In genomic region chr6:28430795-28431537, GRCm38 (mm10) we compare ENCODE assay signal across 17 mouse cellular contexts. TPM values are rescaled to one million over a fixed set of nuclear protein-coding genes. Genes with fewer than 3 reads are reported as not detected.
DNase-seq lines count a peak whose midpoint lies in the region; ATAC-seq and TF ChIP-seq lines count a peak whose summit lies in the region.
"Had no signal": no experiment of that assay in that cellular context is flagged by ENCODE, and none has a peak within 500 bp of the region (broad histone marks: within the 10 kb centered on the region; RNA-seq: fewer than 3 reads in every experiment).

No protein-coding gene starts in this region.

- H3K9ac ChIP-seq in intestine, embryonic 15.5 days = no peak overlapping the region
- H3K9ac ChIP-seq in lung, embryonic 14.5 days = no peak overlapping the region
- H3K9ac ChIP-seq in stomach, embryonic 16.5 days (ENCODE audit: low read length) = no peak overlapping the region
- H3K9ac ChIP-seq: forebrain, embryonic 15.5 days; limb, embryonic 15.5 days had no signal

- H3K36me3 ChIP-seq in testis, adult 2 months (ENCODE audit: control insufficient read depth, insufficient read depth, low read length) = no peaks in the 10 kb centered on the region
- H3K36me3 ChIP-seq in intestine, embryonic 15.5 days = peaks cover 3% of the 10 kb centered on the region; the same call in 1 of the 2 replicates
- H3K36me3 ChIP-seq in lung, embryonic 14.5 days (ENCODE audit: insufficient read depth) = peaks cover 10% of the 10 kb centered on the region; the same call in 1 of the 2 replicates
- H3K36me3 ChIP-seq in stomach, embryonic 16.5 days (ENCODE audit: control insufficient read depth, insufficient read depth, low read length) = peaks cover 6% of the 10 kb centered on the region; the same call in 1 of the 2 replicates

- no peak for DNase-seq in testis, postnatal 10 days (ENCODE audit: low spot score)
- DNase-seq in lung, embryonic 14.5 days = peak; percentile 23
- no peak for DNase-seq in kidney, postnatal 10 days
- no peak for DNase-seq in gastrocnemius, adult 18-20 months (ENCODE audit: low spot score)
- DNase-seq: gastrocnemius, postnatal 25 days; kidney, postnatal 4 days had no signal

- H3K27me3 ChIP-seq in testis, adult 2 months (ENCODE audit: control insufficient read depth, insufficient read depth, low read length) = no peaks in the 10 kb centered on the region
- H3K27me3 ChIP-seq in intestine, embryonic 15.5 days (replicated peaks) = no peaks in the 10 kb centered on the region
- H3K27me3 ChIP-seq in lung, embryonic 14.5 days (ENCODE audit: insufficient read depth, low read length) = no peaks in the 10 kb centered on the region
- no peaks in the 10 kb centered on the region for H3K27me3 ChIP-seq in stomach, embryonic 16.5 days (ENCODE audit: control insufficient read depth, insufficient read depth, low read length)
- H3K27me3 ChIP-seq: forebrain, embryonic 15.5 days; limb, embryonic 15.5 days; Patski had no signal

- peak overlapping the region; percentile 85 for H3K4me3 ChIP-seq in testis, adult 2 months (ENCODE audit: control insufficient read depth, low read depth, low read length)
- no peak overlapping the region for H3K4me3 ChIP-seq in intestine, embryonic 15.5 days (replicated peaks)
- H3K4me3 ChIP-seq in lung, embryonic 14.5 days (ENCODE audit: low read depth, low read length) = no peak overlapping the region
- no peak overlapping the region for H3K4me3 ChIP-seq in stomach, embryonic 16.5 days (replicated peaks; ENCODE audit: low read length)
- H3K4me3 ChIP-seq: forebrain, embryonic 15.5 days; limb, embryonic 15.5 days had no signal

- no peak overlapping the region for H3K27ac ChIP-seq in testis, adult 2 months (ENCODE audit: control insufficient read depth, insufficient read depth, low read depth, low read length)
- no peak overlapping the region for H3K27ac ChIP-seq in intestine, embryonic 15.5 days
- no peak overlapping the region for H3K27ac ChIP-seq in lung, embryonic 14.5 days (ENCODE audit: low read depth)
- no peak overlapping the region for H3K27ac ChIP-seq in stomach, embryonic 16.5 days (ENCODE audit: low read length)
- H3K27ac ChIP-seq: forebrain, embryonic 15.5 days; limb, embryonic 15.5 days had no signal

- peak; percentile 70 for ATAC-seq in intestine, embryonic 15.5 days
- no peak for ATAC-seq in lung, embryonic 14.5 days (ENCODE audit: insufficient read depth)
- ATAC-seq in stomach, embryonic 16.5 days (ENCODE audit: insufficient read depth, low FRiP score) = peak; percentile 37; the same call in 1 of the 2 replicates
- ATAC-seq in activated CD4-positive, CD25-positive, alpha-beta regulatory T cell, adult 4 months = no peak
- ATAC-seq: forebrain, embryonic 15.5 days; hindbrain, embryonic 16.5 days; Patski had no signal

- 70% methylated on average over 10 of the region's 10 CpGs for WGBS in intestine, embryonic 15.5 days
- 68% methylated on average over 10 of the region's 10 CpGs for WGBS in lung, embryonic 14.5 days
- 68% methylated on average over 10 of the region's 10 CpGs for WGBS in stomach, embryonic 16.5 days

- no peak for TF ChIP-seq POLR2A in testis, adult 2 months (IDR thresholded peaks at IDR 0.05; ENCODE audit: control insufficient read depth, low read depth, low read length)

- H3K9me3 ChIP-seq in intestine, embryonic 15.5 days = no peaks in the 10 kb centered on the region
- no peaks in the 10 kb centered on the region for H3K9me3 ChIP-seq in lung, embryonic 14.5 days (ENCODE audit: low read depth, low read length)
- H3K9me3 ChIP-seq in stomach, embryonic 16.5 days (replicated peaks; ENCODE audit: control insufficient read depth, low read length) = no peaks in the 10 kb centered on the region
- H3K9me3 ChIP-seq: forebrain, embryonic 15.5 days; limb, embryonic 15.5 days had no signal

- no peak for TF ChIP-seq CTCF in testis, adult 2 months (IDR thresholded peaks at IDR 0.05; ENCODE audit: control insufficient read depth, insufficient read depth, insufficient replicate concordance, low read depth, low read length)
- TF ChIP-seq CTCF in lung, embryonic 14.5 days (IDR thresholded peaks at IDR 0.05; ENCODE audit: low read depth) = no peak

- peaks cover 8% of the 10 kb centered on the region for H3K4me1 ChIP-seq in testis, adult 2 months (ENCODE audit: control insufficient read depth, insufficient read depth, low read length)
- no peaks in the 10 kb centered on the region for H3K4me1 ChIP-seq in intestine, embryonic 15.5 days (replicated peaks)
- H3K4me1 ChIP-seq in lung, embryonic 14.5 days (ENCODE audit: insufficient read depth) = no peaks in the 10 kb centered on the region
- H3K4me1 ChIP-seq in stomach, embryonic 16.5 days (ENCODE audit: control insufficient read depth, insufficient read depth, low read length) = no peaks in the 10 kb centered on the region
- H3K4me1 ChIP-seq: forebrain, embryonic 15.5 days; limb, embryonic 15.5 days had no signal

- no peak overlapping the region for H3K4me2 ChIP-seq in intestine, embryonic 15.5 days (replicated peaks)
- no peak overlapping the region for H3K4me2 ChIP-seq in lung, embryonic 14.5 days
- no peak overlapping the region for H3K4me2 ChIP-seq in stomach, embryonic 16.5 days (ENCODE audit: low read depth, low read length)
- H3K4me2 ChIP-seq: forebrain, embryonic 15.5 days; limb, embryonic 15.5 days had no signal

RNA-seq across cellular contexts. Expression of gene Gcc1, which starts 2.8 kb away (rescaled TPM):
- polyA plus RNA-seq in testis, adult 2 months (2012; rRNA removed) = 11.1 and 12.1 TPM in 2 replicates
- 8.5 and 8.7 TPM in 2 replicates for polyA plus RNA-seq in intestine, embryonic 15.5 days (2015; fragmentation: Nextera tagmentation; extraction: Ambion mirVana)
- 7.1 and 7.3 TPM in 2 replicates for polyA plus RNA-seq in lung, embryonic 14.5 days (2014; fragmentation: Nextera tagmentation; extraction: Ambion mirVana)
- polyA plus RNA-seq in stomach, embryonic 16.5 days (2015; fragmentation: Nextera tagmentation; extraction: Ambion mirVana) = 10.0 and 13.5 TPM in 2 replicates
- 1 to 10 TPM; 6.6 to 7.6 TPM for total RNA-seq in gastrocnemius, adult 18-20 months (2021)
- 1 to 10 TPM; 5.9 to 8.0 TPM for polyA plus RNA-seq in activated CD4-positive, CD25-positive, alpha-beta regulatory T cell, adult 4 months (2017; shearing (Covaris generic))

RNA-seq across cellular contexts. Expression of gene Fscn3, which starts 3.4 kb away (rescaled TPM):
- 400 and 451 TPM in 2 replicates for polyA plus RNA-seq in testis, adult 2 months (2012; rRNA removed)
- polyA plus RNA-seq in intestine, embryonic 15.5 days (2015; fragmentation: Nextera tagmentation; extraction: Ambion mirVana) = not detected in 2 replicates
- polyA plus RNA-seq in lung, embryonic 14.5 days (2014; fragmentation: Nextera tagmentation; extraction: Ambion mirVana) = not detected in 2 replicates
- 0.13 TPM in 1 of 2 replicates, not detected in the other for polyA plus RNA-seq in stomach, embryonic 16.5 days (2015; fragmentation: Nextera tagmentation; extraction: Ambion mirVana)
- total RNA-seq in gastrocnemius, adult 18-20 months (2021) = not detected
- not detected for polyA plus RNA-seq in activated CD4-positive, CD25-positive, alpha-beta regulatory T cell, adult 4 months (2017; shearing (Covaris generic))
- total RNA-seq: gastrocnemius, postnatal 25 days had no signal
- polyA plus RNA-seq: embryonic facial prominence, embryonic 11.5 days; forebrain, embryonic 15.5 days; heart, embryonic 16.5 days; hindbrain, embryonic 16.5 days; limb, embryonic 15.5 days; Patski had no signal

RNA-seq across cellular contexts. Expression of gene Arf5, which starts 7.6 kb away (rescaled TPM):
- polyA plus RNA-seq in testis, adult 2 months (2012; rRNA removed) = 154 and 184 TPM in 2 replicates
- 267 and 282 TPM in 2 replicates for polyA plus RNA-seq in intestine, embryonic 15.5 days (2015; fragmentation: Nextera tagmentation; extraction: Ambion mirVana)
- 349 and 376 TPM in 2 replicates for polyA plus RNA-seq in lung, embryonic 14.5 days (2014; fragmentation: Nextera tagmentation; extraction: Ambion mirVana)
- polyA plus RNA-seq in stomach, embryonic 16.5 days (2015; fragmentation: Nextera tagmentation; extraction: Ambion mirVana) = 279 and 286 TPM in 2 replicates
- 10 to 100 TPM; 68.5 to 70.8 TPM for total RNA-seq in gastrocnemius, adult 18-20 months (2021)
- 10 to 100 TPM; 57.7 to 57.8 TPM for polyA plus RNA-seq in activated CD4-positive, CD25-positive, alpha-beta regulatory T cell, adult 4 months (2017; shearing (Covaris generic))

RNA-seq across cellular contexts. Expression of gene Pax4, which starts 18.2 kb away (rescaled TPM):
- 0.19 TPM in 1 of 2 replicates, not detected in the other for polyA plus RNA-seq in testis, adult 2 months (2012; rRNA removed)
- 2.2 and 2.9 TPM in 2 replicates for polyA plus RNA-seq in intestine, embryonic 15.5 days (2015; fragmentation: Nextera tagmentation; extraction: Ambion mirVana)
- not detected in 2 replicates for polyA plus RNA-seq in lung, embryonic 14.5 days (2014; fragmentation: Nextera tagmentation; extraction: Ambion mirVana)
- polyA plus RNA-seq in stomach, embryonic 16.5 days (2015; fragmentation: Nextera tagmentation; extraction: Ambion mirVana) = 1.1 and 1.2 TPM in 2 replicates
- not detected for total RNA-seq in gastrocnemius, adult 18-20 months (2021)
- not detected for polyA plus RNA-seq in activated CD4-positive, CD25-positive, alpha-beta regulatory T cell, adult 4 months (2017; shearing (Covaris generic))
- total RNA-seq: gastrocnemius, postnatal 25 days; neutrophil, adult 5-6 weeks had no signal
- polyA plus RNA-seq: embryonic facial prominence, embryonic 11.5 days; heart, embryonic 16.5 days; hindbrain, embryonic 16.5 days; limb, embryonic 15.5 days; Patski had no signal

RNA-seq across cellular contexts. Expression of gene Zfp800, which starts 33.2 kb away (rescaled TPM):
- polyA plus RNA-seq in testis, adult 2 months (2012; rRNA removed) = 5.2 and 6.1 TPM in 2 replicates
- 25.9 and 28.2 TPM in 2 replicates for polyA plus RNA-seq in intestine, embryonic 15.5 days (2015; fragmentation: Nextera tagmentation; extraction: Ambion mirVana)
- 19.8 and 21.9 TPM in 2 replicates for polyA plus RNA-seq in lung, embryonic 14.5 days (2014; fragmentation: Nextera tagmentation; extraction: Ambion mirVana)
- 15.2 and 17.6 TPM in 2 replicates for polyA plus RNA-seq in stomach, embryonic 16.5 days (2015; fragmentation: Nextera tagmentation; extraction: Ambion mirVana)
- 1 to 10 TPM; 6.3 to 6.6 TPM for total RNA-seq in gastrocnemius, adult 18-20 months (2021)
- 10 to 100 TPM; 25.2 to 29.9 TPM for polyA plus RNA-seq in activated CD4-positive, CD25-positive, alpha-beta regulatory T cell, adult 4 months (2017; shearing (Covaris generic))

Comparison
In these comparisons a context has a peak if more than half of its experiments do, and no peak if none do; other contexts are left out.
1. ATAC-seq: peak in intestine, embryonic 15.5 days (single experiment) and stomach, embryonic 16.5 days (single experiment); none in lung, embryonic 14.5 days (single experiment) and activated CD4-positive, CD25-positive, alpha-beta regulatory T cell, adult 4 months (single experiment).
2. RNA of gene Fscn3, which starts 3.4 kb away (polyA plus RNA-seq): 400 to 451 TPM in testis, adult 2 months; not detected in intestine, embryonic 15.5 days, 0.13 TPM in stomach, embryonic 16.5 days, not detected in lung, embryonic 14.5 days and not detected in activated CD4-positive, CD25-positive, alpha-beta regulatory T cell, adult 4 months; every median in the first group is over 100 times any median in the second.